Mouse (Mus musculus) T-helper 2 cell (primary cell): ENCODE measurements around the gene Gtf3c2.

Experiments
- in situ Hi-C: fragments of 300-600 bp; cut with MboI, MseI; formaldehyde crosslinking; loops from one replicate; pipeline ENCODE4 v1.15.1; 2025; ENCODE audit warnings: high pct_unique_total_duplicates

The Gtf3c2 gene

DNA sequence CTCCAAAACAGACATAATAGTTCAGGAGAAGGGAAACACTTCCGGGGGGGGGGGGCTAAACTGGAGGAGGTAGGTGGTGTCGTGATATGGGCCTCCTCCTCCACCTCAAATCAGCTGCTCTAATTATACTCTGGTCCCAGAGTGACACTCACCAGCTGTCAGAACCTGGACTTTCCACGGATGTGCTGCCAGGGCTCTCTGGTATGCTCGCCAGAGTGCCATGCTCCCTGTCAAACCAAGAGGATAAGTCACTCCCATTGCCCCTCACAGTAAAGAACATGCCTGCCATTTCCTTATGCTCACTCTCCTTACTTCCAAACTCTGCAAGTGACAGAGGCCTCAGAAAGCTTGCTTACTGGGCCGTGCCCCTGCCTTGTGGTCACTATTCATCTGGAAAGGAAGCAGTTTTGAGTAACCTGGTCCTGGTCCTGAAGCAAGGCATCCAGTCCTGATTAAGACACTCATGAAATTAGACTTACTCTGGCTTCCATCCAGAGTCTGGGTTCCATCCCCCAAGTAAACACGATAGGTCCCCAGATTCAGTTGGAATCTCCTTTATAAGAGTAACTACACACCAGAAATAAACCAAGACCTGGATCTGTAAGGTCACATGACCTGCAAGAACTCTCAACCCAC is 26.3 kb downstream of the Gtf3c2 start:
- in situ Hi-C loops = no loop called here

DNA sequence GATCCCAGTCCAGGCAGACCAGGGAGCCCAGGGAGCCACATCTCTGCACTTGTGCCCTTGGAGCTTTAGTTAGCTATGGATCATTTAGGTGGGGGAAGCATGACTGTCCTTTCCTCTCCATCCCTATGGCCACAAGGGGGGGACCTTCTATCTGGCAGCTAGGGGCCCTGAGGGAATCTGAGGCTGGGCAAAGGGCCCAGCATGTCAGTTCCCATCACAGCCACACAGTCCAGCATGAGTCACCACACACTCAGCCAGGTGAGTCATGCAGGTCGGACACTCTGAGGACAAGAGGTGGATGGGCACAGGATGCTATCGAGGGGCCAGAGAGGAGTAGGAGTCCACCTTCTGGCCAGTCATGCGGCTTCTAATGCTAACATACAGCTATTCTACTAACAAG is 28.2 kb downstream of the Gtf3c2 start:
- in situ Hi-C loops = no loop called here

DNA sequence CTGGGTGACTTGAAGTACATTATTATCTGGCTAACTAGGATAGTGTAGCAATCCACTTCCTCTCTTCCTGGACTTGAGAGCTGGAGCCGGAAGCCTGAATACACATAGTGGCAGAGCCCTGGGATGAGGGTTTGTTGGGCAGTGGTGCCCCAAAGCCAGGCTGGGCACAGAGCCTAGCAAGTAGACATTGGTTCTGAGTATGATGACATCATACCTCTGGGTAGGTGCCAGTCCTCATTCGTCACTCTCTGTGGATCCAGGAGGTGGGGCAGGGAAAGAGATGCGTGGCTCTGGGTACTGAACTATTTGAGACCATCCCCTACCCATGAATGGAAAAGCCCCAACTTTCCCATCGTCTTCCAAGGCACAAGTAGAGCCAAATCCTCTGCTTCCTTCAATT is 30.2 kb downstream of the Gtf3c2 start:
- in situ Hi-C loops = loop anchor here (5.0 kb wide), 1 partner anchor 62 kb away; no protein-coding TSS in a partner anchor

DNA sequence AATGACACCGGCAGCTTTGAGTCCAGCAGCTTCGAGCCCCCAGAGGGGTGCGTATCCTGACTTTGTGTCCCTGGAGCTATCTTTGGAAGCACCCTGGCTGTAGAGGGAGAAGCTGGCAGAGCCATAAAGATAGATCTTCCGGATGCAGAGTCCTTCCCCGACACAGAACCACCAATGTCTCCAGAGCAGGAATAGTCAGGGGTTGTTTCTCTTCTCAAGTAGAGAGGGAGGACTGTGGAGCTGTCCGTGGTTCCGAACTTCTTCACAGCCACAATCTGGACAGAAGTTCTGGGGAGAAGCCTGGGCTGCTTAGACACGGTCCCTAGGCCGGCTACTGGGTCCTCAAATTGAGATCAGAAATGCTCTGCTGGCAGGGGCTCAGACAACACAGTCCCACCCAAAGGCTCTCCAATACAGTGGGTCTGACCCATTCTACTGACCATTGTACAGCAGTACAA is 40.9 kb downstream of the Gtf3c2 start:
- in situ Hi-C loops = no loop called here

DNA sequence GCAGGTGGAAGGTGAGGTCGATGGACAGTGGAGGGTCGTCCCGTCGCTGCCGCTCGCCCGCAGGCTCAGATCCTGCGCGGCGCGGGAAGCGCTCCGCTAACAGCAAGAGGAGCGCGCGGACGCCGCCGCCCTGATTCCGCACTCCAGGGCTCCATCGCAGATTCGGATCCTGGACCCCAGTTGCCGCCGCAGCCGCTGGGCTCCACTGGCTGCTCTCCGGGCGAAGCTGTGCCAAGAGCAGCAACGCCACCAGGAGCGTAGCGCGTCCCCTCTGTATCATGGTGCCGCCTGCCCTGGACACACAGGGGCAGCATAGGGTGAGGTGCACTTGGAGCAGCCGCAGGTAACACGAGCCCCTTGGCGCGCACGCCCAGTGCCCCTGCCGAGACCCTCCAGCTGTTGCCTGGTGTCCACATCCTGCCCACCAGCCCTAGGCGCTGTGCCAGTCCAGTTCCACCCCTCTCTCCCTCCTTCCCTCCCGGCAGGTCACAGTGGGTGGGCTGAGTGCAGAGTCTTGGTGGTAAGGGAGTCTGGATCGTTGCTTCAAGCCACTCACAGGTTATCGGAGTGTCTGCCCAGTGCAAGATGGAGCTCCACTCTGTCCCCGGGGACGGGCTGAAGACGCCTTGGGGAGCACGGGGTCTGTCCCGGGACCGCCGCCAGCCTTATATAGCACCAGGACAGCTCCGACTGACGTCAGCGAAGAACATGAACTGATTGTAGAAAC is 41.5 kb downstream of the Gtf3c2 start, which contains the start of gene Ucn:
Ucn (minus strand) TSS at position 589 of the 727 bp plus-strand sequence.
- in situ Hi-C loops = no loop called here

DNA sequence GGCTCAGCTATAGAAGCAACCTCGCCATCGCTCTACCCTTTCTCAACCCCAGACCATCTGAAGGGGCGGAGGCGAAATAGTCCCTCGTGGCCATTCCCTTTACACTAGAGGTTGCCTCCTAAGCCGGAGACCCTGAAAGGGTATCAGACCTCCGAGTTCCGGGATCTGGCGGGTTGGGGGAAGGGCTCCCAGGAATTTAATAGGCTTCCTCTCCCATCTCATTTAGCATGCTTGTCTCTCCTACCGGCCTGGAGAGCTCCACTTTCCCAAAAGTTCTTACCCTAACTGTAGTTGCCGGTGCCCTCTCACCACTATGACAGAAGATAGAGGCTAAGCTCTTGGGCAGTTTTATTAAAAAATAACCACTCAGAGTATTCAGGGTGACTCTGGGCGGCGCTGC is 42.3 kb downstream of the Gtf3c2 start:
- in situ Hi-C loops = no loop called here

DNA sequence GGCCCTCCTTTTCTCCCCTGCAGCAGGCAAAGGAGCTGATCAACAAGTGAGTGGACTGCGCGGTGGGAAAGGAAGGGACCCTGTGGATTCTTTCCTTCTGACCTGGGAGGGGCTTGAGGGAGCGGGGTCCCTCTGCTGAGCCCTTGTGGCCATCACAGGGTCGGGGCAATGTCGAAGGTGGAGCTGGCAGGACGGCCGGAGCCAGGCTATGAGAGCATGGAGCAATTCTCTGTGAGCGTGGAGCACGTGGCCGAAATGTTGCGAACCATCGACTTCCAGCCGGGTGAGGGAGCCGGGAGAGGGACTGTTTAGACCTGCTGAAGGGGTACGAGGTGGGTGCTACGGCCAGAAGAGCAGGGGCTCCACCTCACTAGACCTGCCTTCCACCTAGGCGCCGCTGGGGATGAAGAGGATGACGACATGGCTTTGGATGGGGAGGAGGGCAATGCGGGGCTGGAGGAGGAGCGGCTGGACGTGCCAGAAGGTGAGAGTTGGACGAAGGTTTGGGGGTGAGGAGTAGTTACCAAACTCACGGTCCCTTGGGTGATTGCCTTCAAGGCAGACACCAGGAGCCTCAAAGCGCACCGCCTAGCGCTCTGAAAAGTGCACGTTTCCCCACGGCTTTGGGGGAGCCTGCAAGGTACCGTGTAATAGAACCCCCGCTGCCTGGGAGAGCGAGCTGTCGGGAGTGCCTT is 43.1 kb downstream of the Gtf3c2 start:
- in situ Hi-C loops = no loop called here

DNA sequence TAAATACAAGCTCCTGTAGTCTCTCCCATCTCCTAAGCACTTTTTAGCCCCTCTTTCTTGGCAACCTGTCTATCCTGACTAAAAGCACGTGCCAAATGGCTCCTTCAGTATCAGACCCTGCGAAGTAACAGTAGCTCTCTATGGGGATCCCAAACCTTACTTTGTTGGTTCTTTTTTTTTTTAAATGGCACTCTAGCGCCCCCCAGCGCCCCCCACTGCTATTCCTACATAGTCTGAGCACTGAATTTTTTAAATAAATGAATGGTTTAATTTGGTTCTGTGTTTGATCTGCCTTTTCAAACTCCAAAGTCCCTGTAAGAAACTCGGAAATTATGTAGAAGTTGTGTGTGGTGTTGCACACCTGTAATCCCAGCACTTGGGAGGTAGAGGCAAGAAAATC is 53.9 kb downstream of the Gtf3c2 start:
- in situ Hi-C loops = no loop called here

DNA sequence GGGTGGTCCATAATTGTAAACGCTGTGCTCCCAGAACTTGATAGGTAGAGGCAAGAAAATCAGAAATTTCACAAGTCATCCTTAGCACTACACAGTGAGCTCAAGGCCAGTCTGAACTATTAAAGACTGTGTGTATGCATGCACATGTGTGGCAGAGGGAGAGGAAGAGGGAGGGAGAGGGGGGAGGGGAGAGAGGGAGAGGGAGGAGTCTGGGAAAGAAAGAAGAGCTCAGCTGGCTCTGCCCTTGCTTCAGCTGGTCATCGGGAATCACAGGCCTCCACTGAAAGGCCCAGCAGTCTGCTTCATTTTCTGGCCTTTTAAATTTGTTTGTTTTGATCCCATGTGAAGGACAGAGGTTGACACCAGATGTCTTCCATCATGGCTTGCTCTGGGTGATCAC is 56.5 kb downstream of the Gtf3c2 start:
- in situ Hi-C loops = no loop called here

DNA sequence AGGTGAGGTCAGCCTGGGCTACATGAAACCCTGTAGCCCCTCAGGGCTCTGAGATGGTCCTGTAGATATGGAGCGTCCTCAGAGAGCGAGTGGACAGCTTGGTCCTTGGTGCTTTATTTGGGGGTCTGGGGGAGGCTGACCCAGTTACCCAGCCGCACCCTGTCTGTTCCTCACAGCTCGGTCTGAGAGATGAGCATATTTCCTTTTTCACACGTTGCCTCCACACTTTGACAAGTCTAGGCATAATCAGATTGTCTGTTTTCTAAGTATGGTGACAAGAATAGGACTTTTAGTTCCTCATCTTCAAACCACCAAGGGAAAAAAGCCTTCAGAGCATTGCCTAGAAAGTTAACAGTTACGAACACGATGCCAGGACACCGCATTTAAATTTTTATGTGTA is 58.8 kb downstream of the Gtf3c2 start:
- in situ Hi-C loops = no loop called here

DNA sequence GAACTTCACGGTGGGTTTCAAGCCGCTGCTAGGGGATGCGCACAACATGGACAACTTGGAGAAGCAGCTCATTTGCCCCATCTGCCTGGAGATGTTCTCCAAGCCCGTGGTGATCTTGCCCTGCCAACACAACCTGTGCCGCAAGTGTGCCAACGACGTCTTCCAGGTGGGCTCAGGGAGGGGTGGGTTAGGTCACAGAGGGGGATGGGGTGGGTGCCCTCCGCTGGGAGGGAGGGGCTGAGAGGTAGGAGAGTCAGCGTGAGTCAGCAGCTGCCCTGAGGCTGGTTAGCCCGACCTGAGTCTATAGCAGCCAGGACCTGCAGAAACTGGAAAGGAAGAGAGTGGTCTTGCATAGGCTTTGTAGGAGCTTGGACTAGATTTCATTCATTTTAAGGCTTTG is 63.0 kb downstream of the Gtf3c2 start:
- in situ Hi-C loops = no loop called here

DNA sequence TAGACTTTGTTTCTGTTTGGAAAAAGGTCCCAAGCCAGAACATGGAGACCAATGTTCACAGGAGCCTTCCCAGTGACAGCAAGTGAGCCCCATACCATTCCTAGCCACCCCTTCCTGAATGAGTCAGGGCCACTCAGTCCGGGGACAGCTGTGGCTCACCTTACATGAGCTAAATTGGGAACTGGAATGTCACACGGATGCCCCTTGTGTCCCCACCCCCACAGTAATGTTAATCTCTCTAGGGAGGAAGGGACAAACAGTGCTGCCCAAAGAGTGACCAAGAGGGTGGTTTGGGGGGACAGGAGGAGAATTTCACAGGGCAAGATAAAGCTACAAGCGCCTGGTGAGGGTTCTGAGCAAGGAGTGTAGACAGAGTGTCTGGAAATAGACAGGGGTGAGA is 63.6 kb downstream of the Gtf3c2 start, which contains the start of gene Trim54:
Trim54 (plus strand) TSS at position 359 of the 400 bp plus-strand sequence.
- in situ Hi-C loops = no loop called here

DNA sequence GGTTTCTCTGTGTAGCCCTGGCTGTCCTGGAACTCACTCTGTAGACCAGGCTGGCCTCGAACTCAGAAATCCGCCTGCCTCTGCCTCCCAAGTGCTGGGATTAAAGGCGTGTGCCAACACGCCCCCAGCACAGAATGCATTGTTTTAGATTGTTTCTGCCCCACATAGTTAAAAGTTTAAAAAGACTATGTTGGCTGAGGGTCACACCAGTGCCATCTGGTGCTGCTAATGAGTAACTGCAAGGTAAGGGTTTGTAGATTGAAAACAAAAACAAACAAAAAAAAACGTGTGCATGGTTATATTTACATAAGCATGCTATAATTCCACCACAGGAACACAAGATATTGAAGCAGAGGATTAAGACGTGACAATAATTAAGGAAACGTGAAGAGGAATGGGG is 69.2 kb downstream of the Gtf3c2 start:
- in situ Hi-C loops = no loop called here

DNA sequence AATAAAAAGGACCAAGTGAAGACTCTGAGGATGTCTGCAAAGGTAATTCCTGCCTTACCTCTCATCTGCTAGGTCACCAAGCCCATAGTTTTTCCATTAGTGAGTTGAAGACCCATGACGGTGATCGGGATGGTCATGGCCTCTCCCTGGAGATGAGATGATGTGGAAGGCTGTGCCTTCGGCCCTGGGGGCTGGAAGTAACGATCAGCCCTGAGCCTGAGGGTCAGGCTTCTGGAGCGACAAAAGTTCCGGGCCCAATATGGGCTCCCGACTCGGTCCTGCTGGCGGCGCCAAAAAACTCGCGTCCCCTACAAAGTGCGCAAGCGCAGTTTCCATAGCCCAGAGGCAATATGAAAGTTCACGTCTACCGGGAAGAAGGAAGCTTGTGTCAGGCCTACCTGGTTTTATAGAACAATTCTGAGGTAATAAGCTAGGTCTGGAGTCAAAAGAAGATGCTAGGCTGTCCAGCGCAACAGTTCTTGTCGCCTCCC is 71.9 kb downstream of the Gtf3c2 start, which contains the start of gene Slc30a3:
Slc30a3 (minus strand) TSS at position 238 of the 491 bp plus-strand sequence.
- in situ Hi-C loops = no loop called here
